Mouse (Mus musculus): Measurements from ENCODE around the gene Rdh13. TPM values are rescaled to one million over a fixed set of nuclear protein-coding genes. Genes with fewer than 3 reads are reported as not detected.

Gene Rdh13
- polyA plus RNA-seq, 1 experiment from 2014 or later, result 37.3 TPM

- no peak for ATAC-seq (replicated peaks)
Observed at GRCm38 (mm10) chr7:4467801-4468200, 22.4 kb upstream of the Rdh13 start.

DNA sequence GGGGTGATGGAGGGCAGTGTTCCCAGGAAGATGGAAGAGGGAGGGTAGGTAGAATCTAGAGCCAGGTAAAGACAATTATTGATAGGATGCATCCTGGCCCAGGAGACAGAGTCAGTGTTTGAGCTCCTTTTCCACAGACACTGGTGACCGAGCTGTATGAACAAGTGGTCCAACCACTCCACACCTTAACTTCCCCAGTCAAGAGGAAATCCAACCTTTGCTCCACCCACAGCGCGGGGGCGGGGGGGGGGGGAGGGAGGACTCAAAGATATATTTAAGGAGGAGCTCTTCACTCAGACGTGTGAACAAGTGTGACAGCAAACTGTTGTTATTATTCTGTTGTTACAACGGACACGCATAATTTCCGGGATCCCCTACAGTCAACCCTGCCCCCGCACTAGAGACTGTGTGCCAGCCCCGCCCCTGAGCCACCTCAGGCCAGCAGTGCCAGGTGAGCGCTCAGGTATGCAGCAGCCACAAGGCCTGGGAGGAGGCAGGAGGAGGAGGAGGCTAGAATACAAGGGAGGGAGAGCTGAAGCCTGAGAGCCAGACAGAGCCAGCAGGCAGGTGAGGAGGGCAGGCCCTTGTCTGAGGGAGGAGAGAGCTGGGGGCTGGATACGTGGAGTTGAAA, 18.9 kb upstream of the Rdh13 start:
- WGBS, result 22% methylated on average over 10 of the region's 12 CpGs

More at GRCm38 (mm10) chr7:4467801-4468200, 22.4 kb upstream of the Rdh13 start:
- H3K4me1 ChIP-seq, result peaks cover 19% of the 10 kb centered on the region
- H3K27ac ChIP-seq (replicated peaks), result no peak overlapping the region
- peaks cover 15% of the 10 kb centered on the region for H3K27me3 ChIP-seq
- no peak overlapping the region for H3K9ac ChIP-seq (replicated peaks)
- no peak overlapping the region for H3K4me3 ChIP-seq
- no peaks in the 10 kb centered on the region for H3K36me3 ChIP-seq
- WGBS, result 71% methylated on average over 3 of the region's 3 CpGs
- no peak overlapping the region for H3K4me2 ChIP-seq (replicated peaks)
- no peaks in the 10 kb centered on the region for H3K9me3 ChIP-seq

DNA sequence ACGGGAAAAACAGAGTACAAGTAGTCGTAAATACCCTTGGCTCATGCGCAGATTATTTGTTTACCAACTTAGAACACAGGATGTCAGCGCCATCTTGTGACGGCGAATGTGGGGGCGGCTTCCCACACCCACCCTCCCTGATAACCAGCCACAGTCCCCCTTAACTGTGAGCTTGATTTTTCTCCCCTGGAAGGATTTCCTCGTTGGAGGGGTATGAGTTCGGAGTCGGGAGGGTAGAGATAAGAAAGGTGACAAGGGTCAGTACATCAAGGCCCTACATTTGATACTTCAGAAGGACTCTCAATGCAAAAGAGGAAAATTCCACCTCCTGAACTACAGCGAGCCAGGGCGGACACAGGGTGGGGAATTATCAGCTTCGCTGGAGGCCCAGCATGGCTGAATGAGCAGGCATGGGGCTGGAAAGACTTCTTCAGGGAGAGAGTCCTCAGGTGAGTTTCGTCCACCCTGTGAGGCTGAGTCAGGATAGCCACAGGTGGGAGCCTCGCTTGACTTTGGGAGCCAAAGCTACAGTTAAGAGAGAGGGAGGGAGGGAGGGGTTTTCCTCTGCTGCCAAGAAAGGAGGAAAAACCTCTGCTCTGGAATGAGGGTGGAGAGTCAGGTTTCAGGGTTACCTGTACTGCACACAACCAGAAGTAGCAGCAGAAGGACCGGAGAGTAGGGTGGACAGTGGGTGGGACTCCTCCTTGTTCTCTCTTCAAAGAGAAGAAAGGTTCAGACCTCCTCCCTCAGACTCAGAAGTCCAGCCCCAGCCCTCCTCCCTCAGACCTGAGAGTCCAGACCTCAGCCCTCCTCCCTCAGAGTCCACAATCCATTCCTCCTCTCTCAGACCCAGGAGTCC, 15.4 kb upstream of the Rdh13 start, which contains the start of gene Eps8l1:
Gene Eps8l1 (plus strand): TSS at position 99 of the 859 bp plus-strand sequence.
- Histone ChIP-seq H3K27me3 (no peaks in the 10 kb centered on the region), H3K9ac (replicated peaks) (0 out of 2 replicates have a peak within 1 kb of the TSS, but pooled peaks have one; percentile 19), H3K4me2 (replicated peaks) (peak within 1 kb of the TSS; percentile 29), H3K36me3 (no peaks in the 10 kb centered on the region), H3K27ac (replicated peaks) (no peak within 1 kb of the TSS), H3K4me3 (peak within 1 kb of the TSS; percentile 28), H3K4me1 (no peaks in the 10 kb centered on the region), H3K9me3 (no peaks in the 10 kb centered on the region)
- peak; percentile 51; the same call in 1 of the 2 replicates for ATAC-seq (replicated peaks)
- 65% methylated on average over 14 of the region's 16 CpGs for WGBS

More for the DNA sequence above, 18.9 kb upstream of the Rdh13 start:
- no peaks in the 10 kb centered on the region for H3K27me3 ChIP-seq
- no peak for ATAC-seq (replicated peaks)
- no peak overlapping the region for H3K27ac ChIP-seq (replicated peaks)
- H3K9me3 ChIP-seq, result no peaks in the 10 kb centered on the region
- H3K36me3 ChIP-seq, result no peaks in the 10 kb centered on the region
- H3K4me1 ChIP-seq, result no peaks in the 10 kb centered on the region
- H3K4me3 ChIP-seq, result no peak overlapping the region
- H3K4me2 ChIP-seq (replicated peaks), result no peak overlapping the region
- H3K9ac ChIP-seq (replicated peaks), result no peak overlapping the region

DNA sequence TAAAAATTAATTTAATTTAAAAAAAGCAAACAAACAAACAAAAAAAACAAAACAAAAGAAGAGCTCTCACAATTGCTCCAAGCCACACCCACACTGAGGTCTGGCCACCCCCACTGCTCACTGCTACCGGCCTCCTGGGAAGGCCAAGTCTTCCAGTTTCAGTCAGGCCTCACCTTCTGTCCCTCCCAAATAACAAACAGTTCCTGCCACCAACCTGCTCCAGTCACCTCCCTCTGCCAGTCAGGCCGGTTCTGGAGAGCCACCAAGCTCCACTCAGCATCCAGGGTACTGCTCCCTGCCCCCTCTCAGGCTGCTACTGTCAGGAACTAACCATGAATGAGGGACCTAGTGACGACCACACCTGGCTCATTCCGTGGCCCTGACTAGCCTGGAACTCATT, 7.2 kb upstream of the Rdh13 start:
- WGBS, result 21% methylated on average over 4 of the region's 4 CpGs
- Histone ChIP-seq H3K36me3 (no peaks in the 10 kb centered on the region), H3K9ac (replicated peaks) (no peak overlapping the region), H3K9me3 (no peaks in the 10 kb centered on the region), H3K27ac (replicated peaks) (no peak overlapping the region), H3K4me1 (no peaks in the 10 kb centered on the region), H3K4me2 (replicated peaks) (no peak overlapping the region), H3K4me3 (no peak overlapping the region), H3K27me3 (no peaks in the 10 kb centered on the region)
- ATAC-seq (replicated peaks), result no peak

- WGBS, result 13% methylated on average over 2 of the region's 2 CpGs
- Histone ChIP-seq H3K9me3 (no peaks in the 10 kb centered on the region), H3K36me3 (0 out of 2 replicates have a peak, but pooled peaks cover under 1% of the 10 kb centered on the region), H3K4me2 (replicated peaks) (no peak overlapping the region), H3K4me3 (no peak overlapping the region), H3K27me3 (no peaks in the 10 kb centered on the region), H3K4me1 (peaks cover 9% of the 10 kb centered on the region; the same call in 1 of the 2 replicates), H3K27ac (replicated peaks) (no peak overlapping the region), H3K9ac (replicated peaks) (no peak overlapping the region)
- no peak for ATAC-seq (replicated peaks)
Observed at GRCm38 (mm10) chr7:4449211-4449610, 3.8 kb upstream of the Rdh13 start.

DNA sequence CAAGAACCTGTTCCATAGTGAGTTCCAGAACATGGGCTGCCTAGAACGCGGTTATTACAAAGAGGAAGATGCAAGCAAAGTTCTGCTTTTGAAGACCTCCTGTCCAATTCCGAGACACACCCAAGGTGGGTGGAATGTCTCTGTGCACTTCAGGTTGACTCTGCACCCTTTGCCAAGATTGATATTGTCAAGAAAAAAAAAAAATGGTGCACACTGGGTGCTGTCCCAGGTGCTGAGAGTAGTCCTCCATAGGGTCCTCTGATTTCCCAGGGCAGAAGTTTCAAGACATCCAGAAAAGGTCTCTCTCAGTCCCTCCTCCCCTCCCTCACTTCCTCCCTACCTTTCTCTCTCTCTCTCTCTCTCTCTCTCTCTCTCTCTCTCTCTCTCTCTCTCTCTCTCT, 3.0 kb upstream of the Rdh13 start:
- H3K9ac ChIP-seq (replicated peaks), result no peak overlapping the region
- H3K27me3 ChIP-seq, result no peaks in the 10 kb centered on the region
- WGBS, result 92% methylated on average over 3 of the region's 3 CpGs
- H3K9me3 ChIP-seq, result no peaks in the 10 kb centered on the region
- no peak overlapping the region for H3K4me3 ChIP-seq
- peaks cover 9% of the 10 kb centered on the region; the same call in 1 of the 2 replicates for H3K4me1 ChIP-seq
- no peak overlapping the region for H3K4me2 ChIP-seq (replicated peaks)
- H3K27ac ChIP-seq (replicated peaks), result no peak overlapping the region
- 0 out of 2 replicates have a peak, but pooled peaks cover 5% of the 10 kb centered on the region for H3K36me3 ChIP-seq
- ATAC-seq (replicated peaks), result no peak

GRCm38 (mm10) chr7:4447138-4447537, 1.7 kb upstream of the Rdh13 start:
- Histone ChIP-seq H3K27ac (replicated peaks) (no peak overlapping the region), H3K9me3 (no peaks in the 10 kb centered on the region), H3K36me3 (peaks cover 11% of the 10 kb centered on the region), H3K4me2 (replicated peaks) (no peak overlapping the region), H3K4me1 (peaks cover 9% of the 10 kb centered on the region; the same call in 1 of the 2 replicates), H3K27me3 (no peaks in the 10 kb centered on the region), H3K4me3 (no peak overlapping the region), H3K9ac (replicated peaks) (no peak overlapping the region)
- ATAC-seq (replicated peaks), result no peak
- 0% methylated on average over 1 of the region's 1 CpGs for WGBS

GRCm38 (mm10) chr7:4440549-4440948, 4.9 kb downstream of the Rdh13 start:
- H3K36me3 ChIP-seq, result peaks cover 56% of the 10 kb centered on the region
- no peak overlapping the region for H3K27ac ChIP-seq (replicated peaks)
- H3K4me2 ChIP-seq (replicated peaks), result no peak overlapping the region
- H3K27me3 ChIP-seq, result no peaks in the 10 kb centered on the region
- ATAC-seq (replicated peaks), result no peak
- peaks cover 9% of the 10 kb centered on the region; the same call in 1 of the 2 replicates for H3K4me1 ChIP-seq
- WGBS, result 94% methylated on average over 10 of the region's 10 CpGs
- H3K4me3 ChIP-seq, result no peak overlapping the region
- no peak overlapping the region for H3K9ac ChIP-seq (replicated peaks)
- H3K9me3 ChIP-seq, result no peaks in the 10 kb centered on the region

DNA sequence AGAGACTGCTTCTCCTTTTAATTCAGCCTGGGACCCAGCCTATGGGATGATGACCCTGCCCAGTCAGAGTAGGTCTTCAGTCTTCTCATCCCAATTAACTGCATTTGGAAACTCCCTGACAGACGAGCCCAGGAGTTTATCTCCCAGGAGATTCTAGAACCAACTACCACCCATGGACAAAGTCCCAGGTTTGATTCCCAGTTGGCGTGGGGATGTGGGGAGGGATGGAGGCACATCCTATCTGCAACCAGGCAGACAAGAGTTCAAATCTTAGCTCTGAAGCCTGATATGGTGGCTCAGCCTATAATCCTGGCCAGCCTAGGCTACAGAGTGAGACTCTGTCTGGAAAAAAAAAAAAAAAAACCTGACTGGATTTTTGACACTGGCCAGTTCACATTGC, 7.7 kb downstream of the Rdh13 start:
- Histone ChIP-seq H3K9ac (replicated peaks) (no peak overlapping the region), H3K36me3 (peaks cover 78% of the 10 kb centered on the region), H3K27me3 (no peaks in the 10 kb centered on the region), H3K4me3 (no peak overlapping the region), H3K27ac (replicated peaks) (no peak overlapping the region), H3K4me2 (replicated peaks) (no peak overlapping the region), H3K4me1 (no peaks in the 10 kb centered on the region), H3K9me3 (no peaks in the 10 kb centered on the region)
- no peak for ATAC-seq (replicated peaks)
- 95% methylated on average over 2 of the region's 2 CpGs for WGBS

DNA sequence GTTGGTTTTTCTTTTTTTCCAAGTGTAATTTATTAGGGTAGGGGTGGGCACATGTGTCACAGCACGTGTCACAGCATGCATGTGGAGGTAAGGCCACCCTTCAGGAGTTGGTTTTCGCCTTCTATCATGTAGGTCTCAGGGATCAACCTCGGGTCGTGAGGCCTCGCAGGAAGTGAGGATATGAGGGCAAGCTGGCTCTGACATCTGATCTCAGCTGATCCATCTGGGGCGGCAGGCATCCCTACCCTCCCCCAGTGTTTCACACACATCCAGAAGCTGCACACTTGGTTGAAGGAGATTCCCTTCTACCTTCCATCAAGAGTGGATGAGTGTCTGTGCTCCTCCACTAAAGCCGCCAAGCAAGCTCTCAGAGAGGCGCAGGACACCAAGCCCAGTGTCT, 13.4 kb downstream of the Rdh13 start:
- no peak overlapping the region for H3K4me2 ChIP-seq (replicated peaks)
- no peaks in the 10 kb centered on the region for H3K9me3 ChIP-seq
- H3K9ac ChIP-seq (replicated peaks), result no peak overlapping the region
- H3K36me3 ChIP-seq, result peaks cover 82% of the 10 kb centered on the region
- no peaks in the 10 kb centered on the region for H3K4me1 ChIP-seq
- no peak overlapping the region for H3K27ac ChIP-seq (replicated peaks)
- no peak for ATAC-seq (replicated peaks)
- WGBS, result 93% methylated on average over 8 of the region's 8 CpGs
- H3K27me3 ChIP-seq, result no peaks in the 10 kb centered on the region
- no peak overlapping the region for H3K4me3 ChIP-seq

- Histone ChIP-seq H3K27ac (replicated peaks) (no peak overlapping the region), H3K4me1 (no peaks in the 10 kb centered on the region), H3K36me3 (peaks cover 81% of the 10 kb centered on the region), H3K4me3 (no peak overlapping the region), H3K9me3 (no peaks in the 10 kb centered on the region), H3K27me3 (no peaks in the 10 kb centered on the region), H3K9ac (replicated peaks) (no peak overlapping the region), H3K4me2 (replicated peaks) (no peak overlapping the region)
- ATAC-seq (replicated peaks), result no peak
- 82% methylated on average over 6 of the region's 6 CpGs for WGBS
Observed at GRCm38 (mm10) chr7:4431548-4431947, 13.9 kb downstream of the Rdh13 start.

- no peak overlapping the region for H3K9ac ChIP-seq (replicated peaks)
- no peak overlapping the region for H3K4me3 ChIP-seq
- no peak overlapping the region for H3K27ac ChIP-seq (replicated peaks)
- H3K4me2 ChIP-seq (replicated peaks), result no peak overlapping the region
- peaks cover 83% of the 10 kb centered on the region for H3K36me3 ChIP-seq
- H3K27me3 ChIP-seq, result no peaks in the 10 kb centered on the region
- H3K9me3 ChIP-seq, result no peaks in the 10 kb centered on the region
- no peak for ATAC-seq (replicated peaks)
- H3K4me1 ChIP-seq, result no peaks in the 10 kb centered on the region
- 92% methylated on average over 9 of the region's 9 CpGs for WGBS
Observed at GRCm38 (mm10) chr7:4430246-4430844, 15.1 kb downstream of the Rdh13 start.
